Mouse (Mus musculus): ENCODE measurements around the gene Slc34a1. TPM values are rescaled to one million over a fixed set of nuclear protein-coding genes. Genes with fewer than 3 reads are reported as not detected.
A peak's percentile ranks its signal among the peaks of the same experiment; 100 is the strongest.

The Slc34a1 gene
- total RNA-seq, 2 experiments from 2014 or later = 0.15 TPM; not detected in 1

DNA sequence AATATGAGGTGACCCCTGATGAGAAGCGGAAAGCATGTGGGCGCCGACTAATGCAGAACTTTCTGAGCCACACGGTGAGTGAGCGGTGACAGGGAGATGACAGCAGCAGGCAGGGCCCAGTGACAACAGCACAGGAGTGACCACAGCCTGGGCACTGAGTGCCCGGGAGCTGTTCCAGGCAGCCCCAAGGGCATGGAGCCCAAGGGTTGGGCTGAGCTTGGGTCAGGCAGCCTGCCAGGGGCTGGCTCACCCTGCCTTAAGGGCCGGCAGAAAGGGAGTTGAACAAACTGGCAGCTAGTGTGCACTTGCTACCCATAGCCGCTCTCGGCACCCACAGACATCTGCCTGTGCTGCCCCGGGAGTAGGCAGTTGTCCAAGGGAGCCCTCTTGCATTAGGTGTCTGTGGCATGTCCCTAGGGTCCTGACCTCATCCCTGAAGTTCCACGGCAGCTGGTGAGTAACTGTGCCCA is 52.6 kb downstream of the Slc34a1 start:
- peak; percentile 55 to 64 for DNase-seq (ENCODE audit: low spot score in 2 of 2)

GRCm38 (mm10) chr13:55451296-55451695 is 53.3 kb downstream of the Slc34a1 start:
- no peak overlapping the region for H3K4me3 ChIP-seq
- TF ChIP-seq CTCF (conservative IDR thresholded peaks at IDR 0.05) = no peak
- no peak for DNase-seq (ENCODE audit: low spot score in 2 of 2)
- no peak overlapping the region for H3K27ac ChIP-seq

More for the DNA sequence above, 52.6 kb downstream of the Slc34a1 start:
- Histone ChIP-seq H3K4me3 (no peak overlapping the region), H3K27ac (peak overlapping the region; percentile 48; the same call in 1 of the 2 replicates)
- TF ChIP-seq CTCF (conservative IDR thresholded peaks at IDR 0.05) = no peak

GRCm38 (mm10) chr13:55451785-55452549 is 54.0 kb downstream of the Slc34a1 start:
- TF ChIP-seq CTCF (conservative IDR thresholded peaks at IDR 0.05) = no peak
- Histone ChIP-seq H3K4me3 (no peak overlapping the region), H3K27ac (no peak overlapping the region)
- no peak for DNase-seq (ENCODE audit: low spot score in 2 of 2)

DNA sequence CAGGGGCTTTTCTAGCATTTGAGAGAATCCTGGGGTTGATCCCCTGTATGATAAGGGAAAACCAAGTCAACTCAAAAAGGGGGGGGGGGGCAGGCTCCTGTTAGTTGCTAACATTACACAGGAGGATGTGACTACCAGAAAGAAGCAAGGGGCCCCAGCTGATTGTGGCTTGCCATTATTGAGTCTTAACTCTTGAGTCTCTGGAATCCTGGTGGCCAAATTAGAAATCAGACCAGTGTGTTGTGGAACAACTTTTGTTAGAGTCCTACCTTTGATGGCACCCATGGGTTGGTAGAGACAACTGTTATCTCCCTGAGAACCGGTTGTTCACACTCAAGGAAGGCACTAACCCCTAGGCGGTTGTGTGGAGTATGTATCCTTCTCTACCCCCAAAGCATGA is 65.0 kb downstream of the Slc34a1 start:
- H3K27ac ChIP-seq = peak overlapping the region; percentile 99; the same call in 1 of the 2 replicates
- DNase-seq (ENCODE audit: low spot score in 2 of 2) = no peak
- no peak overlapping the region for H3K4me3 ChIP-seq
- TF ChIP-seq CTCF (conservative IDR thresholded peaks at IDR 0.05) = no peak

- peak overlapping the region; percentile 96 for H3K4me3 ChIP-seq
- H3K27ac ChIP-seq = peak overlapping the region; percentile 99
- TF ChIP-seq CTCF (conservative IDR thresholded peaks at IDR 0.05) = no peak
- no peak for DNase-seq (ENCODE audit: low spot score in 2 of 2)
These were observed 65.5 kb downstream of the Slc34a1 start for GRCm38 (mm10) chr13:55463399-55464026.

- H3K4me3 ChIP-seq = peak within 1 kb of the TSS; percentile 96
- no peak for TF ChIP-seq CTCF (conservative IDR thresholded peaks at IDR 0.05)
- DNase-seq (ENCODE audit: low spot score in 2 of 2) = peak; percentile 76 to 77
- H3K27ac ChIP-seq = peak within 1 kb of the TSS; percentile 99
These were observed 66.3 kb downstream of the Slc34a1 start, which contains the start of gene Prr7 for GRCm38 (mm10) chr13:55464027-55464884. TSS of gene Prr7 (plus strand) at chr13:55464267.

DNA sequence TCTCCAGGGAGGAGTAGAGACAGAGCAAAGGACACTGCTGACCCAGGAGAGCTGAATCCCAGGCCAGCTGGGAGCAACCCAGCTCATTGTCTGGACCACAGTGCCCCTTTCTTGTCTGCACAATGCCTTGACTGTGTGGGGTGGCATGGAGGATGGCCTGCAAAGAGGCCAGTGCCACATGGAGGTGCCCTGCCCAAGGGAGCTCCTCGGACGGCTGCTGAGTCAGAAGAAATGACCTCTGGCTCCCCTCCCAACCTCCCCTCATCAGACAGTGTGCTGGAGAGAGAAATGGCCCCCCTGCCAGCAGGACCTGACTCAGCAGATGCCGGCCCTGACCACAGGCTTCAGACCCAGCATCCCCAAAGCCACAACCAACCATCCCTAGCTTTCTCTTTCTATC is 67.2 kb downstream of the Slc34a1 start:
- Histone ChIP-seq H3K27ac (peak overlapping the region; percentile 99), H3K4me3 (peak overlapping the region; percentile 96)
- peak in 1 of 2 experiments; percentile 43 for DNase-seq (ENCODE audit: low spot score in 2 of 2)
- TF ChIP-seq CTCF (conservative IDR thresholded peaks at IDR 0.05) = no peak

Small RNA genes lying within 50 kb of the gene (microRNA-seq; reads per million reads assigned to microRNA genes)
- gene Mir6943 = 2.9 to 3.2 reads per million in 2 experiments

Other genes with a start within 250 kb of the Slc34a1 start
- gene Fgfr4, start 245.5 kb upstream of the Slc34a1 start, total RNA-seq (2021) = under 1 TPM; 0.36 to 0.42 TPM
- 100 to 1,000 TPM; 125 to 131 TPM for gene Nsd1, start 188.4 kb upstream of the Slc34a1 start, total RNA-seq (2021)
- 100 to 1,000 TPM; 142 to 153 TPM for gene Prelid1, start 77.7 kb upstream of the Slc34a1 start, total RNA-seq (2021)
- gene Rab24, start 76.2 kb upstream of the Slc34a1 start, total RNA-seq (2021) = 10 to 100 TPM; 82.8 to 84.2 TPM
- 1 to 10 TPM; 1.2 to 1.8 TPM for gene Mxd3, start 68.4 kb upstream of the Slc34a1 start, total RNA-seq (2021)
- 10 to 100 TPM; 66.2 to 66.8 TPM for gene Lman2, start 35.4 kb upstream of the Slc34a1 start, total RNA-seq (2021)
- gene Rgs14, start 28.5 kb upstream of the Slc34a1 start, total RNA-seq (2021) = 100 to 1,000 TPM; 113 to 119 TPM
- not detected for gene Pfn3, start 17.0 kb downstream of the Slc34a1 start, total RNA-seq (2021)
- gene F12, start 28.6 kb downstream of the Slc34a1 start, total RNA-seq (2021) = under 1 TPM; 0.44 to 0.93 TPM
- gene Grk6, start 46.9 kb downstream of the Slc34a1 start, total RNA-seq (2021) = 10 to 100 TPM; 64.8 to 65.8 TPM
- gene Prr7, start 66.1 kb downstream of the Slc34a1 start, total RNA-seq (2021) = 10 to 100 TPM; 83.0 to 84.5 TPM
- 100 to 1,000 TPM; 396 to 403 TPM for gene Dbn1, start 89.9 kb downstream of the Slc34a1 start, total RNA-seq (2021)
- 10 to 100 TPM; 97.4 to 99.9 TPM for gene Pdlim7, start 115.5 kb downstream of the Slc34a1 start, total RNA-seq (2021)
- gene Dok3, start 131.1 kb downstream of the Slc34a1 start, total RNA-seq (2021) = 10 to 100 TPM; 12.2 to 13.7 TPM
- gene Ddx41, start 138.5 kb downstream of the Slc34a1 start, total RNA-seq (2021) = 10 to 100 TPM; 56.2 to 60.6 TPM
- 10 to 100 TPM; 95.3 to 97.7 TPM for gene Fam193b, start 172.9 kb downstream of the Slc34a1 start, total RNA-seq (2021)
- gene Tmed9, start 175.5 kb downstream of the Slc34a1 start, total RNA-seq (2021) = 100 to 1,000 TPM; 133 to 138 TPM
- 10 to 100 TPM; 22.8 to 24.3 TPM for gene B4galt7, start 201.7 kb downstream of the Slc34a1 start, total RNA-seq (2021)
- 10 to 100 TPM; 38.7 to 50.2 TPM for gene Caml, start 224.8 kb downstream of the Slc34a1 start, total RNA-seq (2021)
- 10 to 100 TPM; 50.8 to 54.8 TPM for gene Ddx46, start 236.8 kb downstream of the Slc34a1 start, total RNA-seq (2021)